Mouse (Mus musculus) cerebellum, postnatal 4 days (tissue): ENCODE measurements around the gene Trim32.

Experiments used
- DNase-seq, 2 experiments: peaks; one replicate each; pipeline ENCODE4 v3.0.0; 2022; ENCODE audit warnings: low spot score in 2 of 2, mixed read lengths in 1 of 2

Gene Trim32

DNA sequence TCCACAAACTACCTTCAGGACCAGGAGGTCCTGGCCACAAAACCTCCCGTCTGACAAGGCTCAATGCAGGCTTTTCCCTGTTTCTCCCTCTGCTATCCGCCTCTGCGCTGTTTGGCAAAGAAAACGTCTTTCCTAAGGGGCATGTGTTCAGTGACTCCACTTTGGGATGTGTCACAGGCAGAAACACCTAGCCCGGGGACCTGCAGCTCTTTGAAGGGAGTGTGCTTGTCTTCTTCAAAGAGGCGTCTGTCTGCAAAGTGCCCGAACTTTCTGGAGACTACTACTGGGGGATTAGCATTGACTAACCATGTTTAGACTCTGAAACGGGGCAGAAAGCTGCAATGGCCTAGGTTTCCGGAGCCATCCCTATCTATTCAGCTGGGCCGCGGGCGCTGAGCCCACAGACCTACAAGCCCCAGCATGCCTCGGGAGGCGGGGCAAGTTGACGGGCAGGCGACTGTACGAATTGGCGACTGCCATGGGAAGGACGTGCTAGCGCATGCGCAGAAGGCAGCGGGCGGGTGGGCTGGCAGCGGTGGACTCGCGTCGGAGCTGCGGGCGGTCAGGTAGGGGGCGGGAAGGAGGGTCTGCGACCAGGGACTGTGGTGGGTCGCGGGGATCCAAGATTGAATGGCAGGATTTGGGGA, at the start of gene Trim32:
Trim32 (plus strand) TSS at position 483 of the 647 bp plus-strand sequence.
- peak; percentile 99 to 100 for DNase-seq

GRCm38 (mm10) chr4:65565493-65565892, 39.3 kb upstream of the Trim32 start:
- no peak for DNase-seq

GRCm38 (mm10) chr4:65580254-65580653, 24.5 kb upstream of the Trim32 start:
- DNase-seq = no peak

GRCm38 (mm10) chr4:65586947-65587346, 17.8 kb upstream of the Trim32 start:
- DNase-seq = peak in 1 of 2 experiments; percentile 8

DNA sequence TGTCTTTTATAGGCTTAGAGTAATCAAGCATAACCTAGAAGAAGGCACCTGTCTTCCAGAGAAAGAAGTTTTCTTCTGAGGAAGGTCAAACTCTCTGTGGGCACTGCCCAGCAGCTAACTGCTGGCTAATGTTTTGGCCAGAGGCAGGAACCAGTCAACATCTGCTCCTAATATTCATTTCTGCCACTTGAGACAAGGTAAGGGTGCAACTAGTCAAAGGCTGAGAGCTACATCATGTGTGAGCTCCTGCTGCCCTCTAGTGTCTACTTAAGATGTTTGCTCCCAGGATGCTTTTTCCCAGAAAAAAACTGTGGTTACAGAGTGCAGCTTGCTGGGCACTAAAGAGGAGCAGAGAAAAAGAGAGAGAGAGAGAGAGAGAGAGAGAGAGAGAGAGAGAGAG, 15.0 kb upstream of the Trim32 start:
- peak in 1 of 2 experiments; percentile 25 for DNase-seq

DNA sequence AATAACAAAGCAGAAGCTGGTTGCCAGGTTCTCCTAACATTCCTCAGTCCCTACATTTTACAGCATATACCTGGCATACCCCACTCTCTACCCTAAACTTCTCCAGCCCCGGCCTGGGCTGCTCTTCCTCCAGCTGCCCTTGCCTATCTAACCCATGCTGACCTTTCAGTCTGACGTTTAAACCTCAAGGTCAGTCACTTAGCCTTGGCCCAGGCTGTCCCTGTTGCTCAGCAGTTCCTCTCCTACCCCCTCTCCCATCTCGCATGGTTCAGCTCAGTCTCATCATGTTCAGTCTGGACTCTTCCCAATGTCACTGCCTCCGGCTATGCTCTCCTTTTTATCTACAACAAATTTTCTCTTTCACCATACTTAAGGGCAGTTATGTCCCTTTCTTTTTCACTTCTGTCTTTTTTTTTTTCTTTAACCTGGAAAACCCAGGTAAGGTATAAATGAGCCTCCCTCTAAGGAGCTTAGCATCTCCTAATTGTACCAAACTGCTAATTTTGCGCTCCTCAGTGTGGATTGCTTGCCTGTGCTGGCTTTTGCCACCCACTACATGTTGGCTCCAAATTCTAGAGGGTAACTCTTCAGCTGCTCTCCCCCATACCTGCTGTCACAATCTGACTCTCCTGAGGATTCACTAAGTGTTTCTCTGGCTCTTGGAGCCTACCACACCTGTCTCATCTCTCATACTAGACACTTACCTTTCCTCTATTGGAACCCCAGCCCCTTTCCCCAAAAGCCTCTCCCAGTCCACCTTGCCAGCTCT, 10.0 kb upstream of the Trim32 start:
- DNase-seq = no peak

- no peak for DNase-seq
Observed at GRCm38 (mm10) chr4:65605151-65605702, 441 bp downstream of the Trim32 start.

GRCm38 (mm10) chr4:65607184-65607631, 2.4 kb downstream of the Trim32 start:
- no peak for DNase-seq

DNA sequence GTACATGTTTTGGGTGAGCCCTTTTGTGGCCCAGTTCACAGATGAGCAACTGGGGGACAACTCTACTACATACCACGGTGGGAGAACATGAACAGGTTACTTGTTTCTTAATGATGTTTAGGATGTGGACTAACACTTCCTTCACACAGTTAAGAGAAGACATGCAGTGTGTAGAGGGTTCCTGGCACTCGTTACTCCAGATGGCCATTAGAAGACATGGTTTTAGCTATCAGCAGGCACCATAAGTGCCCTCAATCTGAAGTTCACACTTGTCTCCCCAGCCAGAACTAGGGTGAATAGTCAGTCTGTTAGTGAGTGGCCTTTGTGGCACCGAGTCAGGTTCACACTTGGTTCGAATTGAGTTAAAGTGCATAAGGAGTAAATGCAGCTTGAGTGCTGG, 3.3 kb downstream of the Trim32 start:
- no peak for DNase-seq

GRCm38 (mm10) chr4:65610329-65610728, 5.5 kb downstream of the Trim32 start:
- DNase-seq = no peak

DNA sequence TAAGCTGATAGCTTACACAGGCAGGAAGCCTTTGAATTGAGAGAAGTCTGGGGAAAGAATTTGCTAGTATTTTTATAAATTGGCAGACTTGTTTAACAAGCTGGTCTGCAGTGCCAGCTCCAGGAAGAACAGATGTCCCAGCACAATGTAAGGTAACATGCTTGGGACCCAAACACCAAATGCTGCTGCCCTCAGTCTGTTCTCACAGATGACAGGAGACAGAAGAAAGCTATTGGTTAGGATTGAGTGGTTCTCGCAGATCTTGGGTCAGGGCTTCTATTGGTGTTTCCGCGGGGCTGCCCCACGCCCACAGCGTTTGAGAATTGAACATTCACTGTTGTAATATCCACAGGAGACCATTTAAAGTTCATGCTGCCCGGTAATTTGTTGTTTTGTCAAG, 6.1 kb downstream of the Trim32 start:
- no peak for DNase-seq

GRCm38 (mm10) chr4:65613135-65613534, 8.3 kb downstream of the Trim32 start:
- no peak for DNase-seq

GRCm38 (mm10) chr4:65620125-65620524, 15.3 kb downstream of the Trim32 start:
- DNase-seq = no peak

DNA sequence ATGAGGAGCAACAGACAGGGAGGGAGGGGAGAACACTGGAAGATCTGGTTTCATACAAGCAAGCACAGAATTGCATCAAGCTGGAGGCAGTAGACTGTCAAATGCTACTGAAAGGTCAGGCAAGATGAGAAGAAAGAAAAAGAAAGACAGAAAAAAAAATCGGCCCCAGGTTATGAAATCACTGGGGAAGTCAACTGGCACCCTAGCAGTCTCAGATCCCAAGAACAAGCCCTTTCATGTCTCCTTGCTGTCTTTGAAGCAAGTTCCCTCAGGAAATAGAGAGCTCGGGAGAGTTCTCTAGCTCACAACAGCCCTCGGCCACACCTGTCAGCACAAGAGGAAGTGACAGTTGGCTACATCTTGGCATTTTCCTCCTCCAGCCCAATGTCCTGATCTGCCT, 33.4 kb downstream of the Trim32 start:
- DNase-seq = no peak

- DNase-seq = no peak
Observed at GRCm38 (mm10) chr4:65642611-65643010, 37.8 kb downstream of the Trim32 start.

DNA sequence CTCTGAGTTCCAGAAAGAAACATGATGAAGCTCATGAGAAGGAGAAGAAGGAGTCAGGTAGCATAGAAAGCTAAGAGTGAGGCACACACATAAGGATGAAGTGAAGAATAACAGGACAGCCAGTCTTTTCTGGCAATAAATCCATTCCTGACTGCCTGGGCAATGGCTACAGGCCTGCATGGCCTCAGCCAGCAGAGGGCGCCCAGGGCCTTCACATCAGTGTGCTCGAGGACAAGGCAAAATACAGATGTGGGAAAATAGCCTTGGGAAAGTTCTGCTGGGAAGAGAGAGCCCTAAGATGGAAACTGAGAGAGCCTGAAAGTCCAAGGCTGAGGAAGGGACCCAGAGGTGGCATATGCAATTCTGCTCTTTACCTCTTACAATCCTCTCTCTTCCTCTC, 49.9 kb downstream of the Trim32 start:
- DNase-seq = peak; percentile 65 to 87

GRCm38 (mm10) chr4:65663176-65663575, 58.4 kb downstream of the Trim32 start:
- DNase-seq = no peak
